Mouse (Mus musculus): Measurements from ENCODE around the gene Gm49320. TPM values are rescaled to one million over a fixed set of nuclear protein-coding genes. Genes with fewer than 3 reads are reported as not detected.
A peak's percentile ranks its signal among the peaks of the same experiment; 100 is the strongest.

Gene Gm49320
- polyA plus RNA-seq, 1 experiment from 2014 or later, result 1.5 TPM

- H3K9me3 ChIP-seq, result no peaks in the 10 kb centered on the region
- H3K4me1 ChIP-seq, result no peaks in the 10 kb centered on the region
- peaks cover 89% of the 10 kb centered on the region for H3K36me3 ChIP-seq
- no peaks in the 10 kb centered on the region for H3K27me3 ChIP-seq
- ATAC-seq (ENCODE audit: borderline replicate concordance, extremely low read depth, low FRiP score, low TSS enrichment), result no peak
- no peak overlapping the region for H3K27ac ChIP-seq
- no peak overlapping the region for H3K4me3 ChIP-seq
- H3K4me2 ChIP-seq, result no peak overlapping the region
- no peak overlapping the region for H3K9ac ChIP-seq
- WGBS, result 92% methylated on average over 15 of the region's 15 CpGs
Measured at GRCm38 (mm10) chr8:4265160-4265914, 26.7 kb downstream of the Gm49320 start.

- no peak overlapping the region for H3K4me2 ChIP-seq
- ATAC-seq (ENCODE audit: borderline replicate concordance, extremely low read depth, low FRiP score, low TSS enrichment), result peak; percentile 55
- peaks cover 78% of the 10 kb centered on the region for H3K36me3 ChIP-seq
- WGBS, result 68% methylated on average over 15 of the region's 15 CpGs
- H3K4me1 ChIP-seq, result no peaks in the 10 kb centered on the region
- H3K9ac ChIP-seq, result no peak overlapping the region
- no peak overlapping the region for H3K27ac ChIP-seq
- H3K9me3 ChIP-seq, result no peaks in the 10 kb centered on the region
- no peaks in the 10 kb centered on the region for H3K27me3 ChIP-seq
- no peak overlapping the region for H3K4me3 ChIP-seq
Measured at GRCm38 (mm10) chr8:4267627-4268026, 29.0 kb downstream of the Gm49320 start.

GRCm38 (mm10) chr8:4269609-4270008, 30.9 kb downstream of the Gm49320 start:
- 94% methylated on average over 6 of the region's 6 CpGs for WGBS
- H3K4me3 ChIP-seq, result no peak overlapping the region
- H3K27ac ChIP-seq, result no peak overlapping the region
- peaks cover 5% of the 10 kb centered on the region; the same call in 1 of the 2 replicates for H3K4me1 ChIP-seq
- H3K9ac ChIP-seq, result no peak overlapping the region
- H3K27me3 ChIP-seq, result no peaks in the 10 kb centered on the region
- ATAC-seq (ENCODE audit: borderline replicate concordance, extremely low read depth, low FRiP score, low TSS enrichment), result no peak
- H3K4me2 ChIP-seq, result no peak overlapping the region
- H3K9me3 ChIP-seq, result no peaks in the 10 kb centered on the region
- H3K36me3 ChIP-seq, result peaks cover 73% of the 10 kb centered on the region

- peaks cover 22% of the 10 kb centered on the region for H3K36me3 ChIP-seq
- H3K27ac ChIP-seq, result peak within 1 kb of the TSS; percentile 41
- H3K9me3 ChIP-seq, result no peaks in the 10 kb centered on the region
- H3K9ac ChIP-seq, result peak within 1 kb of the TSS; percentile 70
- WGBS, result under 1% methylated on average over 39 of the region's 39 CpGs
- H3K4me3 ChIP-seq, result peak within 1 kb of the TSS; percentile 71
- ATAC-seq (ENCODE audit: borderline replicate concordance, extremely low read depth, low FRiP score, low TSS enrichment), result peak; percentile 98
- no peaks in the 10 kb centered on the region for H3K27me3 ChIP-seq
- H3K4me2 ChIP-seq, result peak within 1 kb of the TSS; percentile 74
- peaks cover 10% of the 10 kb centered on the region for H3K4me1 ChIP-seq
Measured at GRCm38 (mm10) chr8:4275275-4276110, 36.8 kb downstream of the Gm49320 start, which contains the start of gene Timm44. Gene Timm44, minus strand, starts transcription at chr8:4275913.

GRCm38 (mm10) chr8:4276111-4276465, 37.4 kb downstream of the Gm49320 start:
- Histone ChIP-seq H3K27me3 (no peaks in the 10 kb centered on the region), H3K4me3 (peak overlapping the region; percentile 71), H3K36me3 (peaks cover 22% of the 10 kb centered on the region), H3K9ac (peak overlapping the region; percentile 70), H3K27ac (peak overlapping the region; percentile 41), H3K4me2 (peak overlapping the region; percentile 74), H3K9me3 (no peaks in the 10 kb centered on the region), H3K4me1 (peaks cover 10% of the 10 kb centered on the region)
- WGBS, result 22% methylated on average over 9 of the region's 9 CpGs
- no peak for ATAC-seq (ENCODE audit: borderline replicate concordance, extremely low read depth, low FRiP score, low TSS enrichment)

- Histone ChIP-seq H3K9ac (no peak overlapping the region), H3K9me3 (no peaks in the 10 kb centered on the region), H3K4me3 (no peak overlapping the region), H3K4me2 (no peak overlapping the region), H3K27ac (no peak overlapping the region), H3K4me1 (no peaks in the 10 kb centered on the region), H3K27me3 (no peaks in the 10 kb centered on the region), H3K36me3 (peaks cover 93% of the 10 kb centered on the region)
- no peak for ATAC-seq (ENCODE audit: borderline replicate concordance, extremely low read depth, low FRiP score, low TSS enrichment)
- 88% methylated on average over 5 of the region's 5 CpGs for WGBS
Measured at GRCm38 (mm10) chr8:4292738-4293137, 54.1 kb downstream of the Gm49320 start.

GRCm38 (mm10) chr8:4297822-4298221, 59.2 kb downstream of the Gm49320 start:
- Histone ChIP-seq H3K9ac (no peak overlapping the region), H3K4me3 (no peak overlapping the region), H3K4me1 (no peaks in the 10 kb centered on the region), H3K27ac (no peak overlapping the region), H3K9me3 (no peaks in the 10 kb centered on the region), H3K36me3 (peaks cover 94% of the 10 kb centered on the region), H3K27me3 (no peaks in the 10 kb centered on the region), H3K4me2 (no peak overlapping the region)
- 90% methylated on average over 4 of the region's 4 CpGs for WGBS
- no peak for ATAC-seq (ENCODE audit: borderline replicate concordance, extremely low read depth, low FRiP score, low TSS enrichment)

Other genes starting within 250 kb of the Gm49320 start
- gene Cd209f, start 133.0 kb upstream of the Gm49320 start, polyA plus RNA-seq (2015; fragmentation: Nextera tagmentation; extraction: Ambion mirVana), result not detected in 2 replicates
- gene Cd209g, start 104.8 kb upstream of the Gm49320 start, polyA plus RNA-seq (2015; fragmentation: Nextera tagmentation; extraction: Ambion mirVana), result not detected in 2 replicates
- gene Evi5l, start 72.3 kb upstream of the Gm49320 start, polyA plus RNA-seq (2015; fragmentation: Nextera tagmentation; extraction: Ambion mirVana), result 21.3 and 23.5 TPM in 2 replicates
- gene Prr36, start 21.4 kb upstream of the Gm49320 start, polyA plus RNA-seq (2015; fragmentation: Nextera tagmentation; extraction: Ambion mirVana), result 7.5 TPM in 2 replicates
- 3.8 and 4.2 TPM in 2 replicates for gene Lrrc8e, start 12.0 kb upstream of the Gm49320 start, polyA plus RNA-seq (2015; fragmentation: Nextera tagmentation; extraction: Ambion mirVana)
- gene Map2k7, start 125 bp upstream of the Gm49320 start, polyA plus RNA-seq (2015; fragmentation: Nextera tagmentation; extraction: Ambion mirVana), result 29.6 and 31.3 TPM in 2 replicates
- 2.5 and 3.4 TPM in 2 replicates for gene Tgfbr3l, start 9.3 kb downstream of the Gm49320 start, polyA plus RNA-seq (2015; fragmentation: Nextera tagmentation; extraction: Ambion mirVana)
- 60.8 and 61.6 TPM in 2 replicates for gene Snapc2, start 14.2 kb downstream of the Gm49320 start, polyA plus RNA-seq (2015; fragmentation: Nextera tagmentation; extraction: Ambion mirVana)
- gene Ctxn1, start 20.4 kb downstream of the Gm49320 start, polyA plus RNA-seq (2015; fragmentation: Nextera tagmentation; extraction: Ambion mirVana), result 75.3 and 75.6 TPM in 2 replicates
- 55.1 and 56.0 TPM in 2 replicates for gene Timm44, start 37.0 kb downstream of the Gm49320 start, polyA plus RNA-seq (2015; fragmentation: Nextera tagmentation; extraction: Ambion mirVana)
- gene Ccl25, start 86.3 kb downstream of the Gm49320 start, polyA plus RNA-seq (2015; fragmentation: Nextera tagmentation; extraction: Ambion mirVana), result 16.8 and 30.8 TPM in 2 replicates
- gene Elavl1, start 86.5 kb downstream of the Gm49320 start, polyA plus RNA-seq (2015; fragmentation: Nextera tagmentation; extraction: Ambion mirVana), result 270 and 272 TPM in 2 replicates

All from lung, embryonic 15.5 days (tissue).